Mouse (Mus musculus): ENCODE data around the gene Iqcb1.

GRCm38 (mm10) chr16:36921067-36921613, 93.0 kb downstream of the Iqcb1 start:
- TF ChIP-seq ZNF384 (IDR thresholded peaks at IDR 0.05; ENCODE audit: low read depth, low read length) = no peak
- TF ChIP-seq POLR2A (IDR thresholded peaks at IDR 0.05; ENCODE audit: low read depth, low read length) = no peak
- 0 out of 2 replicates have a peak, but pooled peaks have one; percentile 12 for TF ChIP-seq POLR2AphosphoS2 (IDR thresholded peaks at IDR 0.05; ENCODE audit: low read depth, low read length)
- peak; percentile 65; the same call in 1 of the 2 replicates for TF ChIP-seq EP300 (IDR thresholded peaks at IDR 0.05; ENCODE audit: low read length)
- TF ChIP-seq CTCF (conservative IDR thresholded peaks at IDR 0.05 in 1 of 2, IDR thresholded peaks at IDR 0.05 in 1 of 2; ENCODE audit: low read depth in 2 of 2, low read length in 2 of 2) = no peak
- TF ChIP-seq MXI1 (IDR thresholded peaks at IDR 0.05; ENCODE audit: low read depth, low read length) = peak; percentile 57; the same call in 1 of the 2 replicates
- TF ChIP-seq USF1 (IDR thresholded peaks at IDR 0.05; ENCODE audit: low read depth, low read length) = no peak

Data from CH12.LX (cell line).